Mouse (Mus musculus) C2C12 (cell line): ENCODE results near the gene Usp12.

Experiments used
- CEBPB ChIP-seq: IDR thresholded peaks from one replicate; pipeline ENCODE4 v1.6.1; 2011; ENCODE audit warnings: low read depth, mild to moderate bottlenecking, control low read depth, moderate library complexity
- CTCF ChIP-seq: IDR thresholded peaks from one replicate; pipeline ENCODE4 v1.5.1; 2011; ENCODE audit not compliant: control insufficient read depth, insufficient read depth, insufficient read length
- FOSL1 ChIP-seq: IDR thresholded peaks from one replicate; pipeline ENCODE4 v1.8.0; 2011; ENCODE audit warnings: mild to moderate bottlenecking, low read length; ENCODE audit not compliant: poor library complexity, insufficient read depth, severe bottlenecking
- MAX ChIP-seq: IDR thresholded peaks from one replicate; pipeline ENCODE4 v1.6.1; 2011; ENCODE audit warnings: mild to moderate bottlenecking, control low read depth
- MYOD1 ChIP-seq: IDR thresholded peaks from one replicate; pipeline ENCODE4 v1.6.1; 2011; ENCODE audit warnings: low read depth; ENCODE audit not compliant: control insufficient read depth, insufficient read length
- USF1 ChIP-seq: IDR thresholded peaks from one replicate; pipeline ENCODE4 v1.6.1; 2011; ENCODE audit warnings: low read depth, mild to moderate bottlenecking, control low read depth, moderate library complexity

- no peak for TF ChIP-seq CTCF
- no peak for TF ChIP-seq FOSL1
- TF ChIP-seq MAX: no peak
- TF ChIP-seq CEBPB: no peak
- TF ChIP-seq USF1: no peak
- no peak for TF ChIP-seq MYOD1
These were observed 22.8 kb downstream of the Usp12 start for GRCm38 (mm10) chr5:146771982-146772381.
